ENCODE assay signal across 9 mouse cellular contexts in the genomic region with DNA sequence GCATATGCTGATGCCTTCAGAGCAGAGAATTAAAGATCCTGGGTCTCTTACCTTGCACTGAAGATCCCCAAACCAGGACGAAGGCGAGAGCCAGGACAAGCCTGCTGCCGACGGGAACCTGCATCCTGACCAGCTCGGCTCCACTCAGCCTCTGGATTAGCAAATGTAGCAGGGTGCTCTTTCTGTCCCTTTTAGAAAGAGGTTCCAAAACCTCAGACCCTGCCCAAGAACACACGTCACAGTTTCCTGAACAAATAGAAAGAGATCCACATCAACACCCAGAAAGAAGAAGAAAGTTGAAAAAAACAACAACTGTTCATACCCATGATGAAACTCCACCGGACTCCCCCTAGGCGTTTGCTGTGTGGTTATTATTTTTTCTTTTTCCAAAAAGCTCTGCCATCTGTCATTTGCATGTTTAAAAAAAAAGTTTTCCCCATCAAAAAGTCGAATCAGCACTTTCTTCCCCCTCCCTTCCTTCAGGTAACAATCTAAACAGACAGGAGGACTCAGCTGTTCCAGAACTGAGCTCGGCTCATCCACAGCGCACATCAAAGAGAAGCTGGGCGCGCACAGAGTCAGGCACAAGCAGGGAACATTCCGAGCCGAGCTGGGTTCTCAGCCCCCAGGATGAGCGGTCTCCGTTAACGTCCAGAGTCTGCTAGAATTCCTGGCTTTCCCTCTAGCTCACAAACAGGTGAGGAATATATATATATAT. TPM values are rescaled to one million over a fixed set of nuclear protein-coding genes. Genes with fewer than 3 reads are reported as not detected.
DNase-seq lines count a peak whose midpoint lies in the region; ATAC-seq and TF ChIP-seq lines count a peak whose summit lies in the region.
"Had no signal": no experiment of that assay in that cellular context is flagged by ENCODE, and none has a peak within 500 bp of the region (broad histone marks: within the 10 kb centered on the region; RNA-seq: fewer than 3 reads in every experiment).

No protein-coding gene starts in this region.

- peak overlapping the region; percentile 63 for H3K4me2 ChIP-seq in hindbrain, embryonic 16.5 days (ENCODE audit: low read length)
- peak overlapping the region; percentile 85 for H3K4me2 ChIP-seq in liver, embryonic 11.5 days
- H3K4me2 ChIP-seq in midbrain, postnatal 0 days (ENCODE audit: low read depth, low read length, poor library complexity, severe bottlenecking): peak overlapping the region; percentile 47

- TF ChIP-seq POLR2A in bone marrow, adult 2 months (IDR thresholded peaks at IDR 0.05; ENCODE audit: borderline replicate concordance, control insufficient read depth, low read depth, low read length): peak; percentile 95

- no peak for TF ChIP-seq CTCF in E14TG2a.4 (conservative IDR thresholded peaks at IDR 0.05; ENCODE audit: low read length)
- no peak for TF ChIP-seq CTCF in bone marrow, adult 2 months (IDR thresholded peaks at IDR 0.05; ENCODE audit: control insufficient read depth, insufficient read depth, low read length)
- TF ChIP-seq CTCF in gastrocnemius, adult 2 months (IDR thresholded peaks at IDR 0.05): no peak
- no peak for TF ChIP-seq CTCF in midbrain, postnatal 0 days (IDR thresholded peaks at IDR 0.05)

- H3K27ac ChIP-seq in bone marrow, adult 2 months (ENCODE audit: control insufficient read depth, insufficient read depth, low read depth, low read length, poor library complexity): peak overlapping the region; percentile 95
- H3K27ac ChIP-seq in gastrocnemius, adult 2 months: peak overlapping the region; percentile 92
- H3K27ac ChIP-seq in hindbrain, embryonic 16.5 days (ENCODE audit: low read depth, low read length): peak overlapping the region; percentile 56; the same call in 1 of the 2 replicates
- peak overlapping the region; percentile 57 for H3K27ac ChIP-seq in liver, embryonic 11.5 days (ENCODE audit: low read depth, low read length)
- no peak overlapping the region for H3K27ac ChIP-seq in midbrain, postnatal 0 days (ENCODE audit: low read depth, low read length)

- H3K4me3 ChIP-seq in E14TG2a.4 (replicated peaks; ENCODE audit: low read length): peak overlapping the region; percentile 54
- H3K4me3 ChIP-seq in bone marrow, adult 2 months (replicated peaks; ENCODE audit: control insufficient read depth, low read depth, low read length): peak overlapping the region; percentile 77
- peak overlapping the region; percentile 75 for H3K4me3 ChIP-seq in gastrocnemius, adult 2 months
- H3K4me3 ChIP-seq in hindbrain, embryonic 16.5 days (ENCODE audit: low read length): peak overlapping the region; percentile 36
- H3K4me3 ChIP-seq in liver, embryonic 11.5 days (ENCODE audit: low read depth, low read length): peak overlapping the region; percentile 45
- peak overlapping the region; percentile 12; the same call in 1 of the 2 replicates for H3K4me3 ChIP-seq in midbrain, postnatal 0 days (ENCODE audit: low read depth, low read length)

- no peak for ATAC-seq in hindbrain, embryonic 16.5 days
- 0 out of 2 replicates have a peak, but pooled peaks have one; percentile 32 for ATAC-seq in liver, embryonic 11.5 days (replicated peaks; ENCODE audit: low FRiP score)
- no peak for ATAC-seq in midbrain, postnatal 0 days (ENCODE audit: low FRiP score)

- no peak overlapping the region; the same call in 1 of the 2 replicates for H3K9ac ChIP-seq in hindbrain, embryonic 16.5 days (ENCODE audit: low read depth, low read length)
- peak overlapping the region; percentile 53 for H3K9ac ChIP-seq in liver, embryonic 11.5 days (ENCODE audit: low read depth, low read length)
- no peak overlapping the region for H3K9ac ChIP-seq in midbrain, postnatal 0 days (replicated peaks; ENCODE audit: low read length, poor library complexity, severe bottlenecking)

- peaks cover 13% of the 10 kb centered on the region for H3K27me3 ChIP-seq in E14TG2a.4 (ENCODE audit: insufficient read depth, low read length)
- H3K27me3 ChIP-seq in hindbrain, embryonic 16.5 days (replicated peaks; ENCODE audit: control insufficient read depth, insufficient read depth, low read length): no peaks in the 10 kb centered on the region; the same call in 1 of the 2 replicates
- H3K27me3 ChIP-seq in liver, embryonic 11.5 days (replicated peaks; ENCODE audit: control insufficient read depth, insufficient read depth, low read length): no peaks in the 10 kb centered on the region
- H3K27me3 ChIP-seq in midbrain, postnatal 0 days (ENCODE audit: insufficient read depth, low read length): no peaks in the 10 kb centered on the region

- peak; percentile 73 for DNase-seq in gastrocnemius, adult 2 months
- no peak for DNase-seq in liver, embryonic 11.5 days (ENCODE audit: low spot score)
- DNase-seq in midbrain, postnatal 0 days (ENCODE audit: low spot score): no peak
- peak; percentile 48 to 52 for DNase-seq in thymus, postnatal 10 days (ENCODE audit: low spot score in 2 of 2)
- no peak for DNase-seq in right cerebral cortex, postnatal 4 days

- H3K4me1 ChIP-seq in E14TG2a.4 (replicated peaks; ENCODE audit: low read depth, low read length): peaks cover 22% of the 10 kb centered on the region
- peaks cover 4% of the 10 kb centered on the region; the same call in 1 of the 2 replicates for H3K4me1 ChIP-seq in bone marrow, adult 2 months (ENCODE audit: control insufficient read depth, insufficient read depth, low read length)
- H3K4me1 ChIP-seq in hindbrain, embryonic 16.5 days (ENCODE audit: control insufficient read depth, insufficient read depth, low read depth, low read length): no peaks in the 10 kb centered on the region
- peaks cover 31% of the 10 kb centered on the region for H3K4me1 ChIP-seq in liver, embryonic 11.5 days (replicated peaks; ENCODE audit: control insufficient read depth, insufficient read depth, low read length)
- H3K4me1 ChIP-seq in midbrain, postnatal 0 days (ENCODE audit: insufficient read depth, low read length): no peaks in the 10 kb centered on the region

- 1% methylated on average over 18 of the region's 18 CpGs for WGBS in bone marrow, adult 2 months
- 20% methylated on average over 18 of the region's 18 CpGs for WGBS in hindbrain, embryonic 16.5 days
- WGBS in liver, embryonic 11.5 days: 8% methylated on average over 18 of the region's 18 CpGs
- WGBS in midbrain, postnatal 0 days: 16% methylated on average over 18 of the region's 18 CpGs

- no peaks in the 10 kb centered on the region for H3K36me3 ChIP-seq in E14TG2a.4 (ENCODE audit: insufficient read depth, low read length)
- no peaks in the 10 kb centered on the region for H3K36me3 ChIP-seq in hindbrain, embryonic 16.5 days (ENCODE audit: control insufficient read depth, insufficient read depth, low read length)
- no peaks in the 10 kb centered on the region for H3K36me3 ChIP-seq in liver, embryonic 11.5 days (ENCODE audit: control insufficient read depth, insufficient read depth, low read length)
- H3K36me3 ChIP-seq in midbrain, postnatal 0 days (ENCODE audit: insufficient read depth, low read length): no peaks in the 10 kb centered on the region

- no peaks in the 10 kb centered on the region for H3K9me3 ChIP-seq in E14TG2a.4 (ENCODE audit: low read length)
- H3K9me3 ChIP-seq in hindbrain, embryonic 16.5 days (ENCODE audit: control insufficient read depth, low read length): no peaks in the 10 kb centered on the region
- H3K9me3 ChIP-seq in liver, embryonic 11.5 days (ENCODE audit: control insufficient read depth, low read length): no peaks in the 10 kb centered on the region
- H3K9me3 ChIP-seq in midbrain, postnatal 0 days (ENCODE audit: low read length): no peaks in the 10 kb centered on the region

- intact Hi-C loops in gastrocnemius, adult 2 months (cut with DNase I): no loop called here

RNA-seq across cellular contexts. Expression of a gene that starts 19.5 kb away (rescaled TPM):
- polyA plus RNA-seq in bone marrow, adult 2 months (2011; ENCODE audit: insufficient read depth, insufficient read length, low replicate concordance, missing spikeins): 68.7 and 72.9 TPM in 2 replicates
- 10 to 100 TPM; 12.9 to 19.7 TPM for total RNA-seq in gastrocnemius, adult 2 months (2021)
- polyA plus RNA-seq in hindbrain, embryonic 16.5 days (2015; fragmentation: Nextera tagmentation; extraction: Ambion mirVana): 10.0 and 14.0 TPM in 2 replicates
- polyA plus RNA-seq in liver, embryonic 11.5 days (2014; fragmentation: Nextera tagmentation; extraction: Ambion mirVana): 59.2 and 66.1 TPM in 2 replicates
- total RNA-seq in midbrain, postnatal 0 days (2014; rRNA removed): 15.5 and 16.2 TPM in 2 replicates
- 19.3 and 23.5 TPM in 2 replicates for polyA plus RNA-seq in midbrain, postnatal 0 days (2015; fragmentation: Nextera tagmentation; extraction: Ambion mirVana)

RNA-seq across cellular contexts. Expression of a gene that starts 21.1 kb away (rescaled TPM):
- polyA plus RNA-seq in bone marrow, adult 2 months (2011; ENCODE audit: insufficient read depth, insufficient read length, low replicate concordance, missing spikeins): 13.6 and 26.5 TPM in 2 replicates
- 10 to 100 TPM; 30.1 to 30.4 TPM for total RNA-seq in gastrocnemius, adult 2 months (2021)
- polyA plus RNA-seq in hindbrain, embryonic 16.5 days (2015; fragmentation: Nextera tagmentation; extraction: Ambion mirVana): 60.5 and 61.1 TPM in 2 replicates
- polyA plus RNA-seq in liver, embryonic 11.5 days (2014; fragmentation: Nextera tagmentation; extraction: Ambion mirVana): 77.4 and 87.8 TPM in 2 replicates
- 28.6 and 31.4 TPM in 2 replicates for total RNA-seq in midbrain, postnatal 0 days (2014; rRNA removed)
- polyA plus RNA-seq in midbrain, postnatal 0 days (2015; fragmentation: Nextera tagmentation; extraction: Ambion mirVana): 41.8 and 42.6 TPM in 2 replicates

RNA-seq across cellular contexts. Expression of a gene that starts 58.2 kb away (rescaled TPM):
- 19.5 and 28.8 TPM in 2 replicates for polyA plus RNA-seq in bone marrow, adult 2 months (2011; ENCODE audit: insufficient read depth, insufficient read length, low replicate concordance, missing spikeins)
- 10 to 100 TPM; 14.5 to 21.4 TPM for total RNA-seq in gastrocnemius, adult 2 months (2021)
- 20.9 and 21.3 TPM in 2 replicates for polyA plus RNA-seq in hindbrain, embryonic 16.5 days (2015; fragmentation: Nextera tagmentation; extraction: Ambion mirVana)
- polyA plus RNA-seq in liver, embryonic 11.5 days (2014; fragmentation: Nextera tagmentation; extraction: Ambion mirVana): 40.4 and 41.5 TPM in 2 replicates
- 23.4 and 26.6 TPM in 2 replicates for total RNA-seq in midbrain, postnatal 0 days (2014; rRNA removed)
- 15.5 and 16.1 TPM in 2 replicates for polyA plus RNA-seq in midbrain, postnatal 0 days (2015; fragmentation: Nextera tagmentation; extraction: Ambion mirVana)

RNA-seq across cellular contexts. Expression of a gene that starts 58.5 kb away (rescaled TPM):
- polyA plus RNA-seq in bone marrow, adult 2 months (2011; ENCODE audit: insufficient read depth, insufficient read length, low replicate concordance, missing spikeins): not detected in 2 replicates
- total RNA-seq in gastrocnemius, adult 2 months (2021): under 1 TPM; 0.11 to 0.13 TPM
- polyA plus RNA-seq in hindbrain, embryonic 16.5 days (2015; fragmentation: Nextera tagmentation; extraction: Ambion mirVana): 1.4 and 1.8 TPM in 2 replicates
- polyA plus RNA-seq in liver, embryonic 11.5 days (2014; fragmentation: Nextera tagmentation; extraction: Ambion mirVana): 0.27 and 0.63 TPM in 2 replicates
- 1.7 and 2.7 TPM in 2 replicates for total RNA-seq in midbrain, postnatal 0 days (2014; rRNA removed)
- polyA plus RNA-seq in midbrain, postnatal 0 days (2015; fragmentation: Nextera tagmentation; extraction: Ambion mirVana): 1.2 and 1.5 TPM in 2 replicates
- total RNA-seq: gastrocnemius, postnatal 36 days had no signal

Comparison
In these comparisons a context has a peak if more than half of its experiments do, and no peak if none do; other contexts are left out.
1. H3K4me3 ChIP-seq: peak in every context shown above with its lines; median percentile 77 in bone marrow, adult 2 months; 75 in gastrocnemius, adult 2 months; 54 in E14TG2a.4; 45 in liver, embryonic 11.5 days; 36 in hindbrain, embryonic 16.5 days; 12 in midbrain, postnatal 0 days.
2. DNase-seq: peak in gastrocnemius, adult 2 months (single experiment) and thymus, postnatal 10 days (2 of 2); none in liver, embryonic 11.5 days (single experiment), midbrain, postnatal 0 days (single experiment) and right cerebral cortex, postnatal 4 days (single experiment).
3. Peak in every context shown above with its lines, with median percentiles within 50 percentile points of each other: H3K4me2 ChIP-seq.